Mouse (Mus musculus): ENCODE data around the gene Ppp1r16b.

The Ppp1r16b gene

GRCm38 (mm10) chr2:158690116-158690515, 24.9 kb downstream of the Ppp1r16b start:
- no peak for DNase-seq (ENCODE audit: low spot score)

- DNase-seq (ENCODE audit: low spot score), result no peak
These were observed 27.0 kb downstream of the Ppp1r16b start for GRCm38 (mm10) chr2:158692191-158692590.

- no peak for DNase-seq (ENCODE audit: low spot score)
These were observed 30.6 kb downstream of the Ppp1r16b start for GRCm38 (mm10) chr2:158695811-158696210.

GRCm38 (mm10) chr2:158696451-158696850, 31.3 kb downstream of the Ppp1r16b start:
- DNase-seq (ENCODE audit: low spot score), result no peak

- no peak for DNase-seq (ENCODE audit: low spot score)
These were observed 34.7 kb downstream of the Ppp1r16b start for GRCm38 (mm10) chr2:158699908-158700307.

GRCm38 (mm10) chr2:158700535-158701256, 35.5 kb downstream of the Ppp1r16b start:
- DNase-seq (ENCODE audit: low spot score), result no peak

- DNase-seq (ENCODE audit: low spot score), result no peak
These were observed 36.3 kb downstream of the Ppp1r16b start for GRCm38 (mm10) chr2:158701505-158701904.

GRCm38 (mm10) chr2:158702176-158702575, 37.0 kb downstream of the Ppp1r16b start:
- no peak for DNase-seq (ENCODE audit: low spot score)

- DNase-seq (ENCODE audit: low spot score), result no peak
These were observed 39.5 kb downstream of the Ppp1r16b start for GRCm38 (mm10) chr2:158704720-158705119.

GRCm38 (mm10) chr2:158705529-158705928, 40.3 kb downstream of the Ppp1r16b start:
- DNase-seq (ENCODE audit: low spot score), result no peak

GRCm38 (mm10) chr2:158706704-158707408, 41.7 kb downstream of the Ppp1r16b start:
- no peak for DNase-seq (ENCODE audit: low spot score)

- DNase-seq (ENCODE audit: low spot score), result no peak
These were observed 42.9 kb downstream of the Ppp1r16b start for GRCm38 (mm10) chr2:158708121-158708520.

- DNase-seq (ENCODE audit: low spot score), result no peak
These were observed 46.9 kb downstream of the Ppp1r16b start for GRCm38 (mm10) chr2:158711929-158712751.

GRCm38 (mm10) chr2:158714826-158715225, 49.6 kb downstream of the Ppp1r16b start:
- no peak for DNase-seq (ENCODE audit: low spot score)

GRCm38 (mm10) chr2:158716066-158716465, 50.9 kb downstream of the Ppp1r16b start:
- DNase-seq (ENCODE audit: low spot score), result no peak

- DNase-seq (ENCODE audit: low spot score), result no peak
These were observed 52.6 kb downstream of the Ppp1r16b start for GRCm38 (mm10) chr2:158717551-158718418.

GRCm38 (mm10) chr2:158718816-158719549, 53.8 kb downstream of the Ppp1r16b start:
- DNase-seq (ENCODE audit: low spot score), result no peak

- DNase-seq (ENCODE audit: low spot score), result no peak
These were observed 55.6 kb downstream of the Ppp1r16b start for GRCm38 (mm10) chr2:158720715-158721370.

- no peak for DNase-seq (ENCODE audit: low spot score)
These were observed 56.3 kb downstream of the Ppp1r16b start for GRCm38 (mm10) chr2:158721481-158721880.

- DNase-seq (ENCODE audit: low spot score), result no peak
These were observed 56.9 kb downstream of the Ppp1r16b start for GRCm38 (mm10) chr2:158722135-158722534.

Data from ovary, adult 18-20 months (tissue).